Mouse (Mus musculus) lung, adult 2 months (tissue): ENCODE measurements around the gene Ptprr.

ENCODE experiments used
- CTCF ChIP-seq: fragments of 200-500 bp; IDR thresholded peaks from 2 replicates; pipeline ENCODE4 v1.5.1; 2011; ENCODE audit warnings: mild to moderate bottlenecking, low read length, control low read depth; ENCODE audit not compliant: insufficient read depth
- POLR2A ChIP-seq: fragments of 200-500 bp; IDR thresholded peaks from 2 replicates; pipeline ENCODE4 v1.6.1; 2011; ENCODE audit warnings: low read depth, mild to moderate bottlenecking, control low read depth, low read length, borderline replicate concordance; ENCODE audit errors: extremely low read depth

DNA sequence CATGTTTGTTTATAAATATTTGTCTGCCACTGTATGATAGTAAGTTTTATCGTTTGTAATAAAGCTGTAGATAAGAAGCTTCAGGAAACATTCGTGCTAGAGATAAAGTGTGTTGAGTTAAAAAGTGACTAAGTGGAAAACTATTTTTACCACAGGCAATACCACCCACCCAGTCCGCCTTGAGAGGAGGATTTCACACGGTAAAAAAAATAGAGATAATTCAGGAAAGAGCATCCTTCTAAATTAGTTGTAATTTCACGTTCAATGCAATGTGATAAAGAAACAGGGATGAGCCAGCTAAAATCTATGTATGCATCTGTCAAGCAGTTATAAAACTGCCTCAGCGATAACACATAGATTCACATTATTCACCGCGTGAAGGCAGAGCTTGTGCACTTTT is 99.0 kb downstream of the Ptprr start:
- TF ChIP-seq CTCF (no peak), POLR2A (no peak)
